Mouse (Mus musculus) midbrain, embryonic 14.5 days (tissue): ENCODE measurements around the gene Mapre3. TPM values are rescaled to one million over a fixed set of nuclear protein-coding genes. Genes with fewer than 3 reads are reported as not detected.
A peak's percentile ranks its signal among the peaks of the same experiment; 100 is the strongest.

ENCODE experiments used
- ATAC-seq: fragments of 200-750 bp; cut with Nextera tagmentation; 2 replicates; pipeline ENCODE4 v1.8.0; 2017; ENCODE audit warnings: moderate number of reproducible peaks, moderate library complexity; ENCODE audit not compliant: low FRiP score, low TSS enrichment
- DNase-seq: peaks from one replicate; pipeline ENCODE4 v3.0.0-alpha.2; 2015
- H3K27ac ChIP-seq: fragments of 300-500 bp; sonication (generic); replicated peaks from 2 replicates; pipeline ENCODE4 v1.5.1; 2014; ENCODE audit warnings: mild to moderate bottlenecking, low read depth, low read length, moderate library complexity
- H3K27me3 ChIP-seq: fragments of 300-500 bp; sonication (generic); 2 replicates; pipeline ENCODE4 v1.6.1; 2014; ENCODE audit warnings: low read length, control low read depth, mixed read lengths; ENCODE audit not compliant: control insufficient read depth, insufficient read depth
- H3K36me3 ChIP-seq: fragments of 300-500 bp; sonication (generic); 2 replicates; pipeline ENCODE4 v1.6.1; 2014; ENCODE audit warnings: low read length, control low read depth; ENCODE audit not compliant: control insufficient read depth, insufficient read depth
- H3K4me1 ChIP-seq: fragments of 300-500 bp; sonication (generic); 2 replicates; pipeline ENCODE4 v1.6.1; 2014; ENCODE audit warnings: mild to moderate bottlenecking, antibody characterized with exemption, low read length, control low read depth; ENCODE audit not compliant: control insufficient read depth, insufficient read depth
- H3K4me2 ChIP-seq: fragments of 300-500 bp; sonication (generic); 2 replicates; pipeline ENCODE4 v1.6.1; 2014; ENCODE audit warnings: mild to moderate bottlenecking, low read length, moderate library complexity
- H3K4me3 ChIP-seq: fragments of 300-500 bp; sonication (generic); replicated peaks from 2 replicates; pipeline ENCODE4 v1.5.1; 2014; ENCODE audit warnings: low read depth, low read length
- H3K9ac ChIP-seq: fragments of 300-500 bp; sonication (generic); replicated peaks from 2 replicates; pipeline ENCODE4 v1.6.1; 2014; ENCODE audit warnings: mild to moderate bottlenecking, low read length, moderate library complexity
- H3K9me3 ChIP-seq: fragments of 300-500 bp; sonication (generic); 2 replicates; pipeline ENCODE4 v1.6.1; 2016; ENCODE audit warnings: low read length, control low read depth, mixed read lengths; ENCODE audit not compliant: control insufficient read depth
- WGBS: fragments of 180-500 bp; shearing (Covaris S2); extraction: QIAGEN DNeasy Blood & Tissue Kit; methylation state at CpG from one replicate; pipeline ENCODE4 v1.1.7; 2014; 5-methylcytosine and 5-hydroxymethylcytosine counted together
- polyA plus RNA-seq: library from polyadenylated mRNA; unstranded; fragments of >200 nt; fragmentation: Nextera tagmentation; extraction: Ambion mirVana; gene quantifications from 2 replicates; pipeline ENCODE4 v1.2.1, GENCODE M21; 2014

Gene Mapre3
- polyA plus RNA-seq, 1 experiment from 2014 or later = 129 TPM

DNA sequence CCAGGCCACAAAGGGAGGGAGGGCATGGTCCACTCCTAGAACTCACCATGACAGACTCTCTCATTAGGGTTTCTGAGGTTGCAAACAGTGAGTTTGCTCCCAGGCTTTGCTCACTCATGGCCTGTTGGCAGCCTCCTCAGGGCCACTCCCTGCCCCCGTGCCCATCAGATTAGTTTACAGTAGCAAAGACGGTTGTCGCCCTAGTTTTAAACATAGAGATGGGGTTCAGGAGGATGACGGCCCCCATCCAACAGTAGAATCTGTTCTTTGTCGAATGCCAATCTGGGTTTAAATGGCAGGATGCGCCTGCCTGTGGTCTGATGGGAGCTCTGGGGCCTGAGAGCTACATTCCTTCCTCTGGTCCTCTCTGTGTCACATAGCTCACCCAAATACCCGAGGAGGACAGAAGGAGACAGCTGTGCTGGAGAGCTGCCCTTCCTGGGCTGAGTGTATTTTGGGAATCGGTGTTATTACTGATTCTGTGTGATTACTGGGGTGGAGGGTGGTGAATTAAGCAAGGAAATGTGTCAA lies 1.9 kb downstream of the Mapre3 start:
- ATAC-seq (no peak), DNase-seq (no peak)
- 64% methylated on average over 8 of the region's 8 CpGs for WGBS
- H3K4me3 ChIP-seq = peak overlapping the region; percentile 81; the same call in 1 of the 2 replicates
- H3K27me3 ChIP-seq = no peaks in the 10 kb centered on the region
- H3K9ac ChIP-seq = peak overlapping the region; percentile 93
- H3K27ac ChIP-seq = no peak overlapping the region
- no peaks in the 10 kb centered on the region for H3K36me3 ChIP-seq
- no peaks in the 10 kb centered on the region for H3K9me3 ChIP-seq
- peak overlapping the region; percentile 91 for H3K4me2 ChIP-seq
- peaks cover 32% of the 10 kb centered on the region for H3K4me1 ChIP-seq

- Histone ChIP-seq H3K27me3 (no peaks in the 10 kb centered on the region), H3K36me3 (no peaks in the 10 kb centered on the region), H3K4me1 (peaks cover 29% of the 10 kb centered on the region), H3K27ac (no peak overlapping the region), H3K9ac (no peak overlapping the region), H3K4me3 (no peak overlapping the region), H3K4me2 (no peak overlapping the region), H3K9me3 (no peaks in the 10 kb centered on the region)
- DNase-seq (no peak), ATAC-seq (no peak)
- 89% methylated on average over 8 of the region's 8 CpGs for WGBS
Observed at GRCm38 (mm10) chr5:30818758-30819309, 4.4 kb downstream of the Mapre3 start.

- no peak overlapping the region for H3K9ac ChIP-seq
- H3K27ac ChIP-seq = no peak overlapping the region
- 0 out of 2 replicates have a peak, but pooled peaks cover 2% of the 10 kb centered on the region for H3K36me3 ChIP-seq
- H3K4me3 ChIP-seq = no peak overlapping the region
- no peaks in the 10 kb centered on the region for H3K27me3 ChIP-seq
- ATAC-seq (no peak), DNase-seq (no peak)
- no peak overlapping the region for H3K4me2 ChIP-seq
- no peaks in the 10 kb centered on the region for H3K9me3 ChIP-seq
- WGBS = 89% methylated on average over 5 of the region's 5 CpGs
- peaks cover 19% of the 10 kb centered on the region for H3K4me1 ChIP-seq
Observed at GRCm38 (mm10) chr5:30822689-30823088, 8.2 kb downstream of the Mapre3 start.

DNA sequence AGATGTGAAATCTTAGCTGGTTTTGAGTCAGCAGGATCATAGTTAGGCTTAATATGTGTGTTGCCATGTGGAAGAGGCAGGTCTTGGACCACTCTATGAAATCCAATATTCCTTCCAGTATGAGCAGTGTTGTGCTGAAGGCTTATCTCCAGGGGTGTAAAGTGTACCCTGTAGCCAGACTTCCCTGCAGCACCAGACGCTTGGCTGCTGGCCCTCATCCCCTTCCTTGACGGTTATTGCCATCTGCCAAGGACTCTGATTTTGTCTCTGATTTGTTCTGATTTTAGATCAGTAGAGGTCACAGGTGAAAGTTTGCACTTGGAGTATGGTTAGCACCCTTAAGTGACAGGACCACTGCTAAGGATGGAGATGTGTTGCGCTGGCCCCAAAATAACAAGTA lies 8.7 kb downstream of the Mapre3 start:
- DNase-seq = no peak
- 0 out of 2 replicates have a peak, but pooled peaks cover 2% of the 10 kb centered on the region for H3K36me3 ChIP-seq
- no peak overlapping the region for H3K9ac ChIP-seq
- H3K4me3 ChIP-seq = no peak overlapping the region
- no peak for ATAC-seq
- WGBS = 93% methylated on average over 3 of the region's 3 CpGs
- no peak overlapping the region for H3K27ac ChIP-seq
- no peak overlapping the region for H3K4me2 ChIP-seq
- no peaks in the 10 kb centered on the region for H3K27me3 ChIP-seq
- no peaks in the 10 kb centered on the region for H3K9me3 ChIP-seq
- H3K4me1 ChIP-seq = peaks cover 18% of the 10 kb centered on the region

- WGBS = 24% methylated on average over 11 of the region's 11 CpGs
- Histone ChIP-seq H3K27me3 (no peaks in the 10 kb centered on the region), H3K9me3 (no peaks in the 10 kb centered on the region), H3K4me2 (no peak overlapping the region), H3K9ac (no peak overlapping the region), H3K4me3 (no peak overlapping the region), H3K4me1 (peaks cover 18% of the 10 kb centered on the region), H3K36me3 (0 out of 2 replicates have a peak, but pooled peaks cover 2% of the 10 kb centered on the region), H3K27ac (0 out of 2 replicates have a peak overlapping the region, but pooled peaks have one; percentile 5)
- DNase-seq (peak; percentile 26), ATAC-seq (no peak; the same call in 1 of the 2 replicates)
Observed at GRCm38 (mm10) chr5:30824124-30824988, 9.9 kb downstream of the Mapre3 start.

DNA sequence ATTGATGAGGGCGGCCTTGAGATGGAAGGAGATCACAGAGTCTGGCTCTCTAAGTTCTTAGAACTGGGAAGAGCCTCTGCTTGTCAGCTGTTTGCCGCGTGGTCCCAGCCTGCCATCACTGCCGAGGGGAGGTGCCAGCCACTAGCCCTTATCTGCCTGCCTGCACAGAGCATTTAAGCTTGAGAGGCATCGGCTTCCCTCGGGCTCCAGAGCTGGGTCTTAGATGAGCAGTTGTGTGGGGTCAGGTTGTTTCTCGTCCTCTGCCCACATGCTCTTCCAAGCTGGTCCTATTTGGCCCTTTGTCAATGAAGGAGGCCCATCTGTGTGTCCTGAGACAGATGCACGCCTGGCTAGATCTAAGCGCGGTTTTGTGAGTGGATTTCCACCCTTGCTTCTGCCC lies 10.7 kb downstream of the Mapre3 start:
- H3K4me2 ChIP-seq = no peak overlapping the region
- H3K27ac ChIP-seq = peak overlapping the region; percentile 33; the same call in 1 of the 2 replicates
- H3K4me1 ChIP-seq = peaks cover 18% of the 10 kb centered on the region
- ATAC-seq (no peak), DNase-seq (peak; percentile 51)
- 34% methylated on average over 10 of the region's 10 CpGs for WGBS
- H3K9ac ChIP-seq = no peak overlapping the region
- H3K36me3 ChIP-seq = 0 out of 2 replicates have a peak, but pooled peaks cover 2% of the 10 kb centered on the region
- no peaks in the 10 kb centered on the region for H3K27me3 ChIP-seq
- H3K9me3 ChIP-seq = no peaks in the 10 kb centered on the region
- H3K4me3 ChIP-seq = no peak overlapping the region

DNA sequence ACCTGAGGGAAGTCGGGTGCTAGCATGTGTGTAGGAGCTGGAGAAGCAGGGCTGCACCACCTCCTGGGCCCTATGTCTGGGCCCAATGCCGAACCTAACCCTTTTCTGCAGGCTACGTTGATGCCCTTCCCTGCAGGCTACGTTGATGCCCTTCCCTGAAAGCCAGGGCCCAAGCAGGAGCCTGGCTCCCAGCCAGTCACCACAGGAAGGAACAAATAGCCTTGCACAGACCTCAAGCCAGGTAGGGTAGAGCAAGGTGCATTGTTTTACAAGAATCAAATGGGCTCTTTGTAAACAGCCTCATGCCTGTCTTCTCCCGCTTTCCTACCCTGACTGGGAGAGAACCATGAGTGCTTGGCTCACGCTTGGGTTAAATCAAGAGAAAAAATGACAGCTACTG lies 11.4 kb downstream of the Mapre3 start:
- Histone ChIP-seq H3K9ac (no peak overlapping the region), H3K4me1 (peaks cover 18% of the 10 kb centered on the region), H3K27ac (no peak overlapping the region), H3K36me3 (0 out of 2 replicates have a peak, but pooled peaks cover 2% of the 10 kb centered on the region), H3K9me3 (no peaks in the 10 kb centered on the region), H3K4me3 (no peak overlapping the region), H3K4me2 (no peak overlapping the region), H3K27me3 (no peaks in the 10 kb centered on the region)
- 65% methylated on average over 6 of the region's 6 CpGs for WGBS
- DNase-seq (no peak), ATAC-seq (no peak)

- 92% methylated on average over 3 of the region's 3 CpGs for WGBS
- DNase-seq = no peak
Observed at GRCm38 (mm10) chr5:30833416-30833815, 19.0 kb downstream of the Mapre3 start.

More at GRCm38 (mm10) chr5:30833416-30833815, 19.0 kb downstream of the Mapre3 start:
- Histone ChIP-seq H3K36me3 (peaks cover 17% of the 10 kb centered on the region; the same call in 1 of the 2 replicates), H3K4me2 (no peak overlapping the region), H3K4me1 (no peaks in the 10 kb centered on the region), H3K9me3 (no peaks in the 10 kb centered on the region), H3K27me3 (no peaks in the 10 kb centered on the region), H3K4me3 (no peak overlapping the region), H3K9ac (no peak overlapping the region), H3K27ac (no peak overlapping the region)
- no peak for ATAC-seq
